Mouse (Mus musculus) neural tube, embryonic 11.5 days (tissue): ENCODE results near the gene Kcna1. TPM values are rescaled to one million over a fixed set of nuclear protein-coding genes. Genes with fewer than 3 reads are reported as not detected.

Experiments used
- ATAC-seq: fragments of 200-750 bp; cut with Nextera tagmentation; 2 replicates; pipeline ENCODE4 v1.8.0; 2017; ENCODE audit warnings: moderate number of reproducible peaks, mild to moderate bottlenecking, moderate TSS enrichment, moderate library complexity; ENCODE audit not compliant: insufficient read depth, low FRiP score, low TSS enrichment
- DNase-seq: peaks from one replicate; pipeline ENCODE4 v3.0.0-alpha.2; 2015; ENCODE audit warnings: low spot score
- H3K27ac ChIP-seq: fragments of 300-500 bp; sonication (generic); 2 replicates; pipeline ENCODE4 v1.5.1; 2014; ENCODE audit warnings: low read depth, mild to moderate bottlenecking, low read length
- H3K27me3 ChIP-seq: fragments of 300-500 bp; sonication (generic); 2 replicates; pipeline ENCODE4 v1.6.1; 2014; ENCODE audit warnings: mild to moderate bottlenecking, low read length, mixed read lengths; ENCODE audit not compliant: control insufficient read depth, insufficient read depth
- H3K36me3 ChIP-seq: fragments of 300-500 bp; sonication (generic); 2 replicates; pipeline ENCODE4 v1.6.1; 2014; ENCODE audit warnings: mild to moderate bottlenecking, low read length, moderate library complexity, mixed read lengths; ENCODE audit not compliant: control insufficient read depth, insufficient read depth
- H3K4me1 ChIP-seq: fragments of 300-500 bp; sonication (generic); 2 replicates; pipeline ENCODE4 v1.6.1; 2014; ENCODE audit warnings: low read length, mixed read lengths; ENCODE audit not compliant: control insufficient read depth, insufficient read depth
- H3K4me2 ChIP-seq: fragments of 300-500 bp; sonication (generic); 2 replicates; pipeline ENCODE4 v1.6.1; 2014; ENCODE audit warnings: low read depth, mild to moderate bottlenecking, moderate library complexity
- H3K4me3 ChIP-seq: fragments of 300-500 bp; sonication (generic); 2 replicates; pipeline ENCODE4 v1.5.1; 2014; ENCODE audit warnings: low read depth, low read length
- H3K9ac ChIP-seq: fragments of 300-500 bp; sonication (generic); 2 replicates; pipeline ENCODE4 v1.6.1; 2014; ENCODE audit warnings: mild to moderate bottlenecking, low read length
- H3K9me3 ChIP-seq: fragments of 300-500 bp; sonication (generic); 2 replicates; pipeline ENCODE4 v1.6.1; 2016; ENCODE audit warnings: low read length; ENCODE audit not compliant: control insufficient read depth
- WGBS: fragments of 180-500 bp; shearing (Covaris S2); extraction: QIAGEN DNeasy Blood & Tissue Kit; methylation state at CpG from one replicate; pipeline ENCODE4 v1.1.7; 2014; 5-methylcytosine and 5-hydroxymethylcytosine counted together
- polyA plus RNA-seq: library from polyadenylated mRNA; unstranded; fragments of >200 nt; fragmentation: Nextera tagmentation; extraction: Ambion mirVana; gene quantifications from 2 replicates; pipeline ENCODE4 v1.2.1, GENCODE M21; 2014

Gene Kcna1
- polyA plus RNA-seq = 1.4 and 1.5 TPM in 2 replicates

DNA sequence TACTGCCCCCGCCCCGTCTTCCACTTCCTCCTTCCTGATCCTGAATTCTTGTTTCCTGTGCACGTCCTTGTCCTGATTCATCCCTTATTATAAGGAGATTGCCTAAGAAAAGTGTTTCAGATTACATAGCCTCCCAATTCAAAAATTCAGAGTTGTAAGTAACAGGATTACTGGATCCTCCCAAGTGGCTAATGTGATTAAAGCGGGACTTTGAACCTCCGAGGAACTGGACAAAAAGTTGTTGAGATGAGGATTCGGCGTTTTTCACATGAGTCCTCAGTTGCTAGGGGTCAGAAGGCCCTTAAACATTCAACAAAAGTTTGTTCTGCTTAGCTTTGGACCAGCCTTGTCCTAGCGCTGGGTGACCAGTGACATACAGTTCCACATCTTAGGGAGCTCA, at the start of gene Kcna1:
Gene Kcna1 (minus strand): TSS at position 4 of the 400 bp plus-strand sequence.
- peaks cover 5% of the 10 kb centered on the region; the same call in 1 of the 2 replicates for H3K4me1 ChIP-seq
- H3K4me3 ChIP-seq = peak within 1 kb of the TSS; percentile 49
- H3K4me2 ChIP-seq = peak within 1 kb of the TSS; percentile 98
- H3K27ac ChIP-seq = no peak within 1 kb of the TSS
- ATAC-seq = no peak
- no peaks in the 10 kb centered on the region for H3K36me3 ChIP-seq
- peak within 1 kb of the TSS; percentile 2; the same call in 1 of the 2 replicates for H3K9ac ChIP-seq
- no peaks in the 10 kb centered on the region for H3K9me3 ChIP-seq
- WGBS = 36% methylated on average over 8 of the region's 8 CpGs
- peaks cover 51% of the 10 kb centered on the region for H3K27me3 ChIP-seq
- no peak for DNase-seq

DNA sequence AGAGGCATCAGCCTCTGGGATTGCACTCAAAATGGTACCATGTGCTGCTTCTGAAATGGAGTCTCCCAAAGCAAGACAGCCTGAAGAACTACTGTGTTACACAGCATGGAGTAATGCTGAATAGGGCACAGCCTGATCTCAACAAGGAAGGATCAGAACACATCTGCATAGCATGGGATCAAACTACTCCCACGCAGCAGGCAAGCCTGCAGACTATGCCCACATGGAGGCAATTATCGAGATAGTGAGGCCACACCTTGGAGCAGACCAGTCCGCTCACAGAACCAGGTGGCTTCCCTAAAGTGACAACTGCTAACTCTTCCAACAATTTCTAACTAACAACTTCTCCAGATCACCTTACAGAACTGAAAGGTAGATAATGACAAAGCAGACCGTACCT, 40.9 kb upstream of the Kcna1 start:
- H3K27me3 ChIP-seq = no peaks in the 10 kb centered on the region
- H3K27ac ChIP-seq = no peak overlapping the region
- H3K9me3 ChIP-seq = no peaks in the 10 kb centered on the region
- 78% methylated on average over 4 of the region's 4 CpGs for WGBS
- no peaks in the 10 kb centered on the region for H3K4me1 ChIP-seq
- no peak for DNase-seq
- H3K4me3 ChIP-seq = no peak overlapping the region
- no peak for ATAC-seq
- no peak overlapping the region for H3K4me2 ChIP-seq
- no peak overlapping the region for H3K9ac ChIP-seq
- H3K36me3 ChIP-seq = no peaks in the 10 kb centered on the region

DNA sequence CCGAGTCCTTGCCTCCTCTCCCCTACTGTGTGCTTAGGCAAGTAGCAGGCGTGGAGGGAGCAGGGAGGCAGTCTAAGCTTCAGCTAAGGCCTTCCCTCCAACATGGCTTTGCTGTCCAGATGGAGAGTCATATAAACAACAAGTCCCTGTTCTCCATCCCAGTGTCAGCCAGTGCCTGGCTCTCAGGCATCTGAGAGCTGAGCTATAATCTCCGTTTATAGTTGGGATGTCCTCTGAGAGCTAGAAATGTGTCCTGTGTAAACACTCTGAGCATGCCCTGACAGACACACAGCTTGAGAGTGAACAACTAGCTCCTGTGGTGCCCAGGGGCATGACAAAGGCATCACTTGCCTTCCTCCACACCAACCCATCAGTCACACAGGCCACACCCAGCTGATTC, 39.0 kb upstream of the Kcna1 start:
- no peaks in the 10 kb centered on the region for H3K9me3 ChIP-seq
- ATAC-seq (no peak), DNase-seq (no peak)
- H3K9ac ChIP-seq = no peak overlapping the region
- no peak overlapping the region for H3K4me2 ChIP-seq
- no peak overlapping the region for H3K27ac ChIP-seq
- WGBS = 65% methylated on average over 3 of the region's 3 CpGs
- no peak overlapping the region for H3K4me3 ChIP-seq
- H3K4me1 ChIP-seq = no peaks in the 10 kb centered on the region
- no peaks in the 10 kb centered on the region for H3K36me3 ChIP-seq
- H3K27me3 ChIP-seq = no peaks in the 10 kb centered on the region

DNA sequence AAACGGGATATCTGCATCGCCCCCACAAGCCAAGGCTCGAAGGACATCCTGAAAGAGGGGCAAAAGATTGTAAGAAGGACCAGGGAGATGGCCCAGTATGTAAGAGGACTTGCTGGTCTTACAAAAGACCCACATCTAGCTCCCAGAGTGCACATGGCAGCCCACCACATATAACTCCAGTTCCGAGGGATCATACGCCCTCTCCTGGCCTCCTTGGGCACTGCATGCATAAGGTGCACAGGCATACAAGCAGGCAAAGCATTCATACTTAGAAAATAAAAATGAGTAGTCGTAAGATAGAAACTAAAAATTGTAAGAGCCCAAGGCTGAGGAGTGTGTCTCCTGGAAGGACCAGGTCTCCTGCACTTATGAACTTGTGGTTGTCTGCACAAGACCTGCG, 32.8 kb upstream of the Kcna1 start:
- DNase-seq (peak; percentile 52), ATAC-seq (no peak)
- H3K9me3 ChIP-seq = no peaks in the 10 kb centered on the region
- WGBS = 69% methylated on average over 7 of the region's 7 CpGs
- no peak overlapping the region for H3K9ac ChIP-seq
- no peaks in the 10 kb centered on the region for H3K4me1 ChIP-seq
- H3K4me2 ChIP-seq = no peak overlapping the region
- no peaks in the 10 kb centered on the region for H3K36me3 ChIP-seq
- no peak overlapping the region for H3K27ac ChIP-seq
- H3K4me3 ChIP-seq = no peak overlapping the region
- H3K27me3 ChIP-seq = no peaks in the 10 kb centered on the region

DNA sequence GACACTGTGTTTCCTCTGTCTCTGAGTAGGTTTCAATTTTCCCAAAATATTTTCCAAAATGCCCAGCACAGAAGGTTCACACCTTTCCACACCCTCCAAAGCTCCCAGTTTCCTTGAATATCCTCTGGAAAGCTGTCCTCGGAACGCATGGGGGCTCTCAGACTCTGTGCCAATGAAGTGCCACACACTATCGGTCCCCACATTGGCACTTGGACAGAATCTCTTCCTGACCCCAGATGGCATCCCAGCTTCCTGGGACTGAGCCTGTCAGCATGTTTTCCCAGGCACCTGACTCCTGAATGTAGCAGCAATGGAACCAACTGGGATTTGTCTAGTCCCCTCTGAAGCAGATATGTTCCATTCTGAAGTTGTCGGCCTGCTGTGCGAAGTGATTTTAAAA, 20.8 kb upstream of the Kcna1 start:
- no peaks in the 10 kb centered on the region for H3K9me3 ChIP-seq
- H3K27me3 ChIP-seq = 0 out of 2 replicates have a peak, but pooled peaks cover 2% of the 10 kb centered on the region
- no peak overlapping the region for H3K9ac ChIP-seq
- ATAC-seq (no peak), DNase-seq (no peak)
- H3K36me3 ChIP-seq = no peaks in the 10 kb centered on the region
- H3K4me2 ChIP-seq = no peak overlapping the region
- no peaks in the 10 kb centered on the region for H3K4me1 ChIP-seq
- WGBS = 85% methylated on average over 5 of the region's 5 CpGs
- H3K27ac ChIP-seq = no peak overlapping the region
- no peak overlapping the region for H3K4me3 ChIP-seq

DNA sequence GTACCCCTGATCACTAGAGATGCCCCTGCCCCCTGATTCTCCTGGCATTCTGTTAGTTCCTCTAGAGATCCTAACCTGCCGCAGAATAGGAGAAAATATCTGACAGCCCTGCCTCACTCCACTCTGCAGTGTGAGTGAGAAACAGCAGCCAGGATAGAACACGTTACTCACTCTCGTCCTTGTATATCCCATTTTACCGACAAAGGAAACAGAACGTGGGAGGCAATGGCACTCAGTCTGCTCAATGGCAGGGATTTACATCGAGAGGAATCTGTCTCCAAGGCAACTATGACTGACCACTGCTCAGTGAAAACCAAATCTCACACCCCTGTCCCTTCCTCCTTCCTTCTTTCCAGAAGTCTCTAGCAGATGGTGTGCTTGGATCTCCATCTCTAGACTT, 19.9 kb upstream of the Kcna1 start:
- ATAC-seq (no peak), DNase-seq (no peak)
- Histone ChIP-seq H3K4me2 (no peak overlapping the region), H3K4me3 (no peak overlapping the region), H3K27me3 (0 out of 2 replicates have a peak, but pooled peaks cover 2% of the 10 kb centered on the region), H3K4me1 (no peaks in the 10 kb centered on the region), H3K27ac (no peak overlapping the region), H3K9me3 (no peaks in the 10 kb centered on the region), H3K9ac (no peak overlapping the region), H3K36me3 (no peaks in the 10 kb centered on the region)
- 72% methylated on average over 6 of the region's 6 CpGs for WGBS

DNA sequence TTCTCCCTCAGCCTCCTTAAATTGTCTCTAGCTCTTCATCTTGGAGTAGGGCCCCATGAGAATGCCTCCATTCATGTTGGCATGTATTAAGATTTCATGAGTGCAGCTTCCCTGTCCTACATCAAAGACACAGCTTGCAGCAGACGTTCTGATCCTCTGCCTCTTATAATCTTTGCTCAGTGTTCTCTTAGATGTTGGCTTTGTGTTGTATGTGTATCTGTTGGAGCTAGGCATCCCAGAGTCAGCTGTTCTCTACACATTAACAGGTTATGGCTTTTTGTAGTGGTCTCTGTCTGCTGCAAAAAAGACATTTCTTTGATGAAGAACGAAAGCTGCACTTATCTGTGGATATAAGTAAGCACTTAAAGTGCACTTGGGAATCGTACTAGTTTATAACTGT, 18.4 kb upstream of the Kcna1 start:
- Histone ChIP-seq H3K4me1 (no peaks in the 10 kb centered on the region), H3K4me2 (no peak overlapping the region), H3K27ac (no peak overlapping the region), H3K36me3 (no peaks in the 10 kb centered on the region), H3K9me3 (no peaks in the 10 kb centered on the region), H3K27me3 (no peaks in the 10 kb centered on the region), H3K4me3 (no peak overlapping the region), H3K9ac (no peak overlapping the region)
- no peak for ATAC-seq
- WGBS = 72% methylated on average over 3 of the region's 3 CpGs
- no peak for DNase-seq

DNA sequence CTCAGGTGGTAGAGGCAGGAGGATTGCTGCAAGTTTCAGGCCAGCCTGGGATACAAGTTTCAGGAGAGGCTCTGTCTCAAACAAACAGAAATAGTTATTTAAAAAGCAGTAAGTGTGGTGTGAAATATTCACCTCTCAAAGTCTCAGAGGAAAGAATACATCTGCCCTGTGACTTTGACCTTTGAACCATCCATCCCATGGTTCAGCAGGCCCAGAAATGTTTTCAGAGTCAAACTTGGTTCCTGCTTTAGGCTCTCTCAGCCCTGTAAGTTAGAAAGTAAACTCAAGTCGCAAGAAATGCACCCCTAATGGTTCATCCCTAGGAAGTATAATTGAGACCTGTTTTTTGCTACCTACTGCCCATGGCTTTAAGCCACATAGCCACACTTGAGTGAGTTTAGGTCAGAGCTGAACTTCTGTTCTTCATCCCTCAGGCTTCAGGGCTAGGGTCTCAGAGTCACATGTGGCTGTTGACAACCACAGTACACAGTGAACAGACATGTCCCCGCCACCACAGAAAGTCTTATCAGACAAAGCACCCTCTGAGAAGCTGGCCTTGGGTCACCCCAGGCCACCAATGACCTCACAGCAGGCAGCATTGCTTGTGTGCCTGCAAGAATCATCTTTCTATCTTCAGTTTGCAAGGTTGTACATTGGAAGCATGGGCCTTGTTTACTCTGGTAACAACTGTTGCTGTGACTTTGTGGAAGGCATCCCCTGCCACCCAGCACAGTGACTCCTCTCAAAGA, 11.6 kb upstream of the Kcna1 start:
- ATAC-seq (no peak), DNase-seq (no peak)
- H3K4me3 ChIP-seq = no peak overlapping the region
- no peaks in the 10 kb centered on the region for H3K9me3 ChIP-seq
- H3K4me2 ChIP-seq = no peak overlapping the region
- H3K36me3 ChIP-seq = no peaks in the 10 kb centered on the region
- no peaks in the 10 kb centered on the region for H3K27me3 ChIP-seq
- 70% methylated on average over 2 of the region's 2 CpGs for WGBS
- no peak overlapping the region for H3K27ac ChIP-seq
- no peak overlapping the region for H3K9ac ChIP-seq
- H3K4me1 ChIP-seq = no peaks in the 10 kb centered on the region

DNA sequence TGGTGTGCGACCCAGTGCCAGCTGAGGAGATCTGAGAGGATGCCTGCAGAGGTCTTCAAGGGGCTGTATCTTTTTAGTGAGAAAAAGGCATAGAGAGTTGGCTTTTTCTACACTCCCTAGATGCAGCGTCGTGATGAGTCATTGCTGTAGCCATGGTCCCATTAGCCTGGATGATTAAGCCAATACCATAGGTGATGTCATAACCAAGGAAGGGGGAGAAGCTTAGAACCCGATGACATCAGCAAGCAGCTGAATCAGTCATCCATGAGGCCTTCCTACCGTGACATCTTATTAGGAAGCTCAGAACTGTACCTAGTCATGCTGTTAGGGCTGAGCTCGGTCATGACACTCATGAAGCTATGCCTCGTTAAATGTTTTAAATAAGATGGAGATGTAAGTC, 7.4 kb upstream of the Kcna1 start:
- no peak overlapping the region for H3K4me2 ChIP-seq
- no peaks in the 10 kb centered on the region for H3K4me1 ChIP-seq
- no peaks in the 10 kb centered on the region for H3K36me3 ChIP-seq
- no peaks in the 10 kb centered on the region for H3K9me3 ChIP-seq
- H3K27ac ChIP-seq = no peak overlapping the region
- H3K4me3 ChIP-seq = no peak overlapping the region
- DNase-seq = no peak
- no peaks in the 10 kb centered on the region for H3K27me3 ChIP-seq
- no peak for ATAC-seq
- WGBS = 91% methylated on average over 7 of the region's 7 CpGs
- H3K9ac ChIP-seq = no peak overlapping the region
